Mouse (Mus musculus): Measurements from ENCODE around the gene Nodal. TPM values are rescaled to one million over a fixed set of nuclear protein-coding genes. Genes with fewer than 3 reads are reported as not detected.

The Nodal gene
- polyA plus RNA-seq, 1 experiment: not detected

GRCm38 (mm10) chr10:61417046-61417445, 726 bp upstream of the Nodal start:
- Histone ChIP-seq H3K79me2 (ENCODE audit: control insufficient read depth, insufficient read depth) (no peaks in the 10 kb centered on the region), H3K4me3 (ENCODE audit: insufficient read depth, poor library complexity, severe bottlenecking) (no peak overlapping the region), H3ac (ENCODE audit: control insufficient read depth, insufficient read length, low read depth) (no peak overlapping the region), H3K79me3 (ENCODE audit: low read depth) (no peaks in the 10 kb centered on the region), H3K27me3 (ENCODE audit: control insufficient read depth, insufficient read depth, insufficient read length) (peaks cover 10% of the 10 kb centered on the region), H3K36me3 (ENCODE audit: control insufficient read depth, insufficient read depth) (no peaks in the 10 kb centered on the region)
- no peak for TF ChIP-seq CTCF (IDR thresholded peaks at IDR 0.05; ENCODE audit: control insufficient read depth, insufficient read depth, insufficient read length)
- TF ChIP-seq FOSL1 (IDR thresholded peaks at IDR 0.05; ENCODE audit: insufficient read depth, low read length, poor library complexity, severe bottlenecking): no peak
- TF ChIP-seq MYOG (IDR thresholded peaks at IDR 0.05; ENCODE audit: control insufficient read depth, extremely low read depth, insufficient read length): no peak
- TF ChIP-seq USF1 (IDR thresholded peaks at IDR 0.05; ENCODE audit: low read depth): no peak
- no peak for TF ChIP-seq MAX (IDR thresholded peaks at IDR 0.05)
- TF ChIP-seq MYOD1 (IDR thresholded peaks at IDR 0.05; ENCODE audit: control insufficient read depth, insufficient read length, low read depth): no peak
- no peak for TF ChIP-seq CEBPB (IDR thresholded peaks at IDR 0.05; ENCODE audit: low read depth)

GRCm38 (mm10) chr10:61418131-61418900, 544 bp downstream of the Nodal start:
- no peak for TF ChIP-seq MAX (IDR thresholded peaks at IDR 0.05)
- TF ChIP-seq MYOG (IDR thresholded peaks at IDR 0.05; ENCODE audit: control insufficient read depth, extremely low read depth, insufficient read length): no peak
- TF ChIP-seq CEBPB (IDR thresholded peaks at IDR 0.05; ENCODE audit: low read depth): no peak
- no peak for TF ChIP-seq USF1 (IDR thresholded peaks at IDR 0.05; ENCODE audit: low read depth)
- no peak for TF ChIP-seq MYOD1 (IDR thresholded peaks at IDR 0.05; ENCODE audit: control insufficient read depth, insufficient read length, low read depth)
- TF ChIP-seq FOSL1 (IDR thresholded peaks at IDR 0.05; ENCODE audit: insufficient read depth, low read length, poor library complexity, severe bottlenecking): no peak
- TF ChIP-seq CTCF (IDR thresholded peaks at IDR 0.05; ENCODE audit: control insufficient read depth, insufficient read depth, insufficient read length): no peak
- Histone ChIP-seq H3K79me3 (ENCODE audit: low read depth) (no peaks in the 10 kb centered on the region), H3ac (ENCODE audit: control insufficient read depth, insufficient read length, low read depth) (no peak overlapping the region), H3K4me3 (ENCODE audit: insufficient read depth, poor library complexity, severe bottlenecking) (no peak overlapping the region), H3K36me3 (ENCODE audit: control insufficient read depth, insufficient read depth) (no peaks in the 10 kb centered on the region), H3K79me2 (ENCODE audit: control insufficient read depth, insufficient read depth) (no peaks in the 10 kb centered on the region), H3K27me3 (ENCODE audit: control insufficient read depth, insufficient read depth, insufficient read length) (peaks cover 10% of the 10 kb centered on the region)

DNA sequence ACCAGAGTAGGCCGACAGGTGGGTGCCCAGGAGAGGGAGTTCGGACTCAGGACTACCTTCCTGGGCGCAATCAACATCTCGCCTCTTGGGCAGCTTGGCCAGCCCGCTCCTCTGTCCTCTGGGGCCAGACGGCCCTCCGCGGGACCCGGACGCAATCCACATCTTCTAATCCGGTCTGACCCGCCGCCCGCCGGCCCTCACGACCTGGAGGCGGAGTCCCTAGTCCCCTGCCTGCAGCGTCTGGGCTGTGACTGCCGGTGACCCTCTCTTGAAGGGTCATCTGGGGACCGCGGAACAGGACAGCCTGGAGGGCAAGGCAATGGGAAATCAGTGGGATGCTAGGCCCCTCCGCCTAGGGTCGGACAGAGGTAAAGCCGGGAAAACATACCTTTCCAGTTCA, 1.4 kb downstream of the Nodal start:
- Histone ChIP-seq H3K79me3 (ENCODE audit: low read depth) (no peaks in the 10 kb centered on the region), H3K36me3 (ENCODE audit: control insufficient read depth, insufficient read depth) (no peaks in the 10 kb centered on the region), H3K79me2 (ENCODE audit: control insufficient read depth, insufficient read depth) (no peaks in the 10 kb centered on the region), H3ac (ENCODE audit: control insufficient read depth, insufficient read length, low read depth) (no peak overlapping the region), H3K27me3 (ENCODE audit: control insufficient read depth, insufficient read depth, insufficient read length) (peaks cover 10% of the 10 kb centered on the region), H3K4me3 (ENCODE audit: insufficient read depth, poor library complexity, severe bottlenecking) (no peak overlapping the region)
- TF ChIP-seq CTCF (IDR thresholded peaks at IDR 0.05; ENCODE audit: control insufficient read depth, insufficient read depth, insufficient read length) (no peak), MYOG (IDR thresholded peaks at IDR 0.05; ENCODE audit: control insufficient read depth, extremely low read depth, insufficient read length) (no peak), MYOD1 (IDR thresholded peaks at IDR 0.05; ENCODE audit: control insufficient read depth, insufficient read length, low read depth) (no peak), MAX (IDR thresholded peaks at IDR 0.05) (no peak), USF1 (IDR thresholded peaks at IDR 0.05; ENCODE audit: low read depth) (no peak), FOSL1 (IDR thresholded peaks at IDR 0.05; ENCODE audit: insufficient read depth, low read length, poor library complexity, severe bottlenecking) (no peak), CEBPB (IDR thresholded peaks at IDR 0.05; ENCODE audit: low read depth) (no peak)

- H3K79me2 ChIP-seq (ENCODE audit: control insufficient read depth, insufficient read depth): no peaks in the 10 kb centered on the region
- H3K4me3 ChIP-seq (ENCODE audit: insufficient read depth, poor library complexity, severe bottlenecking): no peak overlapping the region
- H3K79me3 ChIP-seq (ENCODE audit: low read depth): no peaks in the 10 kb centered on the region
- no peak overlapping the region for H3ac ChIP-seq (ENCODE audit: control insufficient read depth, insufficient read length, low read depth)
- TF ChIP-seq CEBPB (IDR thresholded peaks at IDR 0.05; ENCODE audit: low read depth): no peak
- TF ChIP-seq FOSL1 (IDR thresholded peaks at IDR 0.05; ENCODE audit: insufficient read depth, low read length, poor library complexity, severe bottlenecking): no peak
- no peak for TF ChIP-seq MYOD1 (IDR thresholded peaks at IDR 0.05; ENCODE audit: control insufficient read depth, insufficient read length, low read depth)
- no peak for TF ChIP-seq MYOG (IDR thresholded peaks at IDR 0.05; ENCODE audit: control insufficient read depth, extremely low read depth, insufficient read length)
- TF ChIP-seq CTCF (IDR thresholded peaks at IDR 0.05; ENCODE audit: control insufficient read depth, insufficient read depth, insufficient read length): no peak
- TF ChIP-seq USF1 (IDR thresholded peaks at IDR 0.05; ENCODE audit: low read depth): no peak
- TF ChIP-seq MAX (IDR thresholded peaks at IDR 0.05): no peak
- no peaks in the 10 kb centered on the region for H3K36me3 ChIP-seq (ENCODE audit: control insufficient read depth, insufficient read depth)
- peaks cover 10% of the 10 kb centered on the region for H3K27me3 ChIP-seq (ENCODE audit: control insufficient read depth, insufficient read depth, insufficient read length)
These were observed 2.2 kb downstream of the Nodal start for GRCm38 (mm10) chr10:61420011-61420410.

DNA sequence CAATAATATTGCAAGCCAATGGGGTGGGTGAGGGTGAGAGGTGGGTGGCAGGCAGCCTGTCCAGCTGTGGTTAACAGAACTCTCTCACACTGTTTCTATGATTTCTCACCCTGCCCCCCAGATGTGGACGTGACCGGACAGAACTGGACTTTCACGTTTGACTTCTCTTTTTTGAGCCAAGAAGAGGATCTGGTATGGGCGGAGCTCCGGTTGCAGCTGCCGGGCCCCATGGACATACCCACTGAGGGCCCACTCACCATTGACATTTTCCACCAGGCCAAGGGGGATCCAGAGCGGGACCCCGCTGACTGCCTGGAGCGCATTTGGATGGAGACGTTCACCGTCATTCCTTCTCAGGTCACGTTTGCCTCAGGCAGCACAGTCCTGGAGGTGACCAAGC, 5.1 kb downstream of the Nodal start:
- H3K79me3 ChIP-seq (ENCODE audit: low read depth): no peaks in the 10 kb centered on the region
- H3K4me3 ChIP-seq (ENCODE audit: insufficient read depth, poor library complexity, severe bottlenecking): no peak overlapping the region
- H3K36me3 ChIP-seq (ENCODE audit: control insufficient read depth, insufficient read depth): no peaks in the 10 kb centered on the region
- peaks cover 7% of the 10 kb centered on the region for H3K27me3 ChIP-seq (ENCODE audit: control insufficient read depth, insufficient read depth, insufficient read length)
- TF ChIP-seq MYOG (IDR thresholded peaks at IDR 0.05; ENCODE audit: control insufficient read depth, extremely low read depth, insufficient read length) (no peak), USF1 (IDR thresholded peaks at IDR 0.05; ENCODE audit: low read depth) (no peak), CTCF (IDR thresholded peaks at IDR 0.05; ENCODE audit: control insufficient read depth, insufficient read depth, insufficient read length) (no peak), MAX (IDR thresholded peaks at IDR 0.05) (no peak), CEBPB (IDR thresholded peaks at IDR 0.05; ENCODE audit: low read depth) (no peak), FOSL1 (IDR thresholded peaks at IDR 0.05; ENCODE audit: insufficient read depth, low read length, poor library complexity, severe bottlenecking) (no peak), MYOD1 (IDR thresholded peaks at IDR 0.05; ENCODE audit: control insufficient read depth, insufficient read length, low read depth) (no peak)
- no peaks in the 10 kb centered on the region for H3K79me2 ChIP-seq (ENCODE audit: control insufficient read depth, insufficient read depth)
- H3ac ChIP-seq (ENCODE audit: control insufficient read depth, insufficient read length, low read depth): no peak overlapping the region

Measured in C2C12 (cell line).